Mouse (Mus musculus): ENCODE results near the gene Olfr1045.
"Not testable (repeated sequence)": the region's sequence is repeated elsewhere in the genome, so short reads cannot be mapped to it uniquely, and the experiment has no call there.

The Olfr1045 gene

DNA sequence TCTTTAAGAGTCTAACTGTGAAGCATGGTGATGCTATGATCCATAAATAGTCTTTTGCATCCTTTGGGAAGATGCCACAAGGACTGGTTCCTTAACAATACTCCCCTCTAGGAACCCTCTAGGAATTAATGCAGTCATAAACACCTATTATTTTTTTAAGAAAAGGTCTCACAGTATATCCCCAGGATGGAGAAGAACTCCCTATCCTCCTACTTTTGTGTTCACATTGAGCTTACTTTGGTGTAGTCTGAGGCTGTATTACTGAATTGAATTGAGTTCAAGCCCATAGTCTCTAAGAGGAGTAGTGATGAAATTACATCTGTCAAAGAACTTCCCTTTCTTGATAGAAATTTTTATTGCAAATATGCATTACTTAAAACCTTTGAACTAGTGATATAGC is at the start of gene Olfr1045:
Gene Olfr1045, minus strand, starts transcription at position 101 of the 400 bp plus-strand sequence.
- no peak for DNase-seq (ENCODE audit: low spot score)

GRCm38 (mm10) chr2:86240189-86240588 is 37.4 kb upstream of the Olfr1045 start, which contains the start of gene Olfr1048:
TSS of gene Olfr1048 (minus strand) at chr2:86240289.
- no peak for DNase-seq (ENCODE audit: low spot score)

GRCm38 (mm10) chr2:86231301-86231700 is 28.5 kb upstream of the Olfr1045 start, which contains the start of gene Olfr1047:
TSS of gene Olfr1047 (minus strand) at chr2:86231401.
- DNase-seq (ENCODE audit: low spot score) = no peak

GRCm38 (mm10) chr2:86219214-86219613 is 16.4 kb upstream of the Olfr1045 start, which contains the start of gene Olfr1046:
TSS of gene Olfr1046 (minus strand) at chr2:86219314.
- DNase-seq (ENCODE audit: low spot score) = no peak

GRCm38 (mm10) chr2:86195863-86196262 is 6.9 kb downstream of the Olfr1045 start:
- no peak for DNase-seq (ENCODE audit: low spot score)

DNA sequence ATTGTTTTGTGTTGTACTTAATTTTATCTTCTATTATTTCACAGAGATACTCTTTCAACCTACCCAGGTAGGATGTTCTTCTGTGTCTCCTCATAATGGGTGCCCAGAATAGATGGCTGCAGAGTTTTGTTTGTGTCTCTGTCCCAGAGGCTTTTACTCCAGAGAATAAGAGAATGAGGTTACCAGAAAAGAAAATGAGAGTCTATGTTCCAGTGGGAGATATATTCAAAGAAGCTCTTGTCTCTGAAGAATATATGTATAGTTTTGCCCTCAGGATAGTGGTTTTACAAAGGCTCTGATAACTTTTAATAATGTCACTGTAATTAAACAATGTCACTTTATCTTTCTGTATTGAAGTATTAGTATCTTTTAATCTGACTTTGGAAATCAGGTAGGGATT is 17.2 kb downstream of the Olfr1045 start, which contains the start of gene Olfr52:
Gene Olfr52, minus strand, starts transcription at position 101 of the 400 bp plus-strand sequence.
- DNase-seq (ENCODE audit: low spot score) = no peak

- no peak for DNase-seq (ENCODE audit: low spot score)
Observed at GRCm38 (mm10) chr2:86179950-86180349, 22.9 kb downstream of the Olfr1045 start.

DNA sequence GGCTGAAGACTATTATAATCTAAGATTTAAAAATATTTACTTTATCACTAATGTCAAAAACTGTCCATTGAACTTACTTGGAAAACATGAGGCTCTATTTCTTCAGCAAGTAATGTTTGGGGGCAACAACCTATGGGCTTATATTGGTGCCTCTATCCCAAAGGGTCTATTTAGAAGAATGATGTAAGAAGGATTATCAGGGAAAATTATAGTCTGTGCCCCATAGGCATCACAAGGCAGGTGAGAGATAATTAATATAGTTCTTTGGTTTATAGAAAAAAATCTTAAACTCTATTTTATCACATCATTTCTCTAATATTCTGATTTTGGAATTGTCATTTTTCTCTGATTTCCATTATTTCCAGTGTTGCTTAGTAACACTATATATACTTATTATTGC is 25.1 kb downstream of the Olfr1045 start, which contains the start of gene Olfr1044:
Gene Olfr1044, minus strand, starts transcription at position 101 of the 400 bp plus-strand sequence.
- no peak for DNase-seq (ENCODE audit: low spot score)

DNA sequence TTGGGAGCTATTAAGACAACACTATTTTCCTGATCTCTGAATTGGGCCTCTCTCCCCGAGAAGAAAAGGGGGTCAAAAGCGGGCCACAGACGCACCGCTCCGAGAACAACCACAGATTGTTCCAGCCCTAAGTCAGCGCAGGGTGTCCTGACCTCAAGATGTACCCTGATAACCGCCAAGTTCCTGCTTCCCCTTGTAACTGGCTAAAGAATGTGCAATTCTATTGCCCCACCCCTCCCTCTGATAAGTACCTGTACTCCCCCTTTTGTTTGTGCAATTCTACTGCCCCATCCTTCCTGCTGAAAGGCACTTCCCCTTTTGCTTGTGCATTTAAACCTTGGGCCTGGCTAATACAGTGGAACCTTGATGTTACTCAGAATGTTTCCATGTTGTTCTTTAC is 27.4 kb downstream of the Olfr1045 start:
- not testable (repeated sequence) for DNase-seq (ENCODE audit: low spot score)

- DNase-seq (ENCODE audit: low spot score) = no peak
Observed at GRCm38 (mm10) chr2:86167422-86167821, 35.4 kb downstream of the Olfr1045 start, which contains the start of gene Olfr1043. TSS of gene Olfr1043 (minus strand) at chr2:86167522.

GRCm38 (mm10) chr2:86161738-86162137 is 41.1 kb downstream of the Olfr1045 start, which contains the start of gene Olfr1042:
TSS of gene Olfr1042 (minus strand) at chr2:86161838.
- DNase-seq (ENCODE audit: low spot score) = no peak

- no peak for DNase-seq (ENCODE audit: low spot score)
Observed at GRCm38 (mm10) chr2:86146632-86147031, 56.2 kb downstream of the Olfr1045 start, which contains the start of gene Olfr1040. TSS of gene Olfr1040 (minus strand) at chr2:86146732.
